Mouse (Mus musculus): ENCODE data around the gene Zcchc17. TPM values are rescaled to one million over a fixed set of nuclear protein-coding genes. Genes with fewer than 3 reads are reported as not detected.

Zcchc17 gene
- polyA plus RNA-seq, 1 experiment from 2014 or later = 63.3 TPM

- H3K4me3 ChIP-seq (ENCODE audit: low read length) = no peak overlapping the region
- 0 out of 2 replicates have a peak, but pooled peaks cover 5% of the 10 kb centered on the region for H3K36me3 ChIP-seq (ENCODE audit: insufficient read depth, low read length)
- no peak overlapping the region for H3K4me2 ChIP-seq (replicated peaks; ENCODE audit: low read depth, low read length)
- no peak for ATAC-seq (ENCODE audit: low FRiP score, low TSS enrichment)
- WGBS = 39% methylated on average over 9 of the region's 9 CpGs
- H3K9me3 ChIP-seq (ENCODE audit: low read length) = 0 out of 2 replicates have a peak, but pooled peaks cover 3% of the 10 kb centered on the region
- no peak overlapping the region for H3K27ac ChIP-seq (ENCODE audit: low read length)
- H3K9ac ChIP-seq (replicated peaks; ENCODE audit: low read length) = no peak overlapping the region
- peaks cover under 1% of the 10 kb centered on the region; the same call in 1 of the 2 replicates for H3K27me3 ChIP-seq (ENCODE audit: insufficient read depth, low read length)
- peaks cover 18% of the 10 kb centered on the region for H3K4me1 ChIP-seq (ENCODE audit: insufficient read depth, low read length)
Measured at GRCm38 (mm10) chr4:130266601-130267000, 93.1 kb downstream of the Zcchc17 start.

Other genes starting within 250 kb of the Zcchc17 start
- gene Hcrtr1, start 220.6 kb downstream of the Zcchc17 start, polyA plus RNA-seq (2015; fragmentation: Nextera tagmentation; extraction: Ambion mirVana) = 0.19 and 0.31 TPM in 2 replicates
- gene Tinagl1, start 184.8 kb downstream of the Zcchc17 start, polyA plus RNA-seq (2015; fragmentation: Nextera tagmentation; extraction: Ambion mirVana) = 71.2 and 93.4 TPM in 2 replicates
- 1.2 and 2.6 TPM in 2 replicates for gene Gm853, start 137.5 kb downstream of the Zcchc17 start, polyA plus RNA-seq (2015; fragmentation: Nextera tagmentation; extraction: Ambion mirVana)
- 58.6 and 65.0 TPM in 2 replicates for gene Serinc2, start 80.7 kb downstream of the Zcchc17 start, polyA plus RNA-seq (2015; fragmentation: Nextera tagmentation; extraction: Ambion mirVana)
- 136 and 161 TPM in 2 replicates for gene Fabp3, start 51.3 kb downstream of the Zcchc17 start, polyA plus RNA-seq (2015; fragmentation: Nextera tagmentation; extraction: Ambion mirVana)
- gene Gm10570, start 51.3 kb downstream of the Zcchc17 start, polyA plus RNA-seq (2015; fragmentation: Nextera tagmentation; extraction: Ambion mirVana) = 0.57 TPM in 1 of 2 replicates, not detected in the other
- 158 and 165 TPM in 2 replicates for gene Snrnp40, start 189 bp upstream of the Zcchc17 start, polyA plus RNA-seq (2015; fragmentation: Nextera tagmentation; extraction: Ambion mirVana)
- 1.0 and 1.1 TPM in 2 replicates for gene Nkain1, start 214.2 kb upstream of the Zcchc17 start, polyA plus RNA-seq (2015; fragmentation: Nextera tagmentation; extraction: Ambion mirVana)